ENCODE assay signal across 8 mouse cellular contexts in genomic region chr9:123530158-123530475, GRCm38 (mm10). TPM values are rescaled to one million over a fixed set of nuclear protein-coding genes. Genes with fewer than 3 reads are reported as not detected.
DNase-seq lines count a peak whose midpoint lies in the region; ATAC-seq and TF ChIP-seq lines count a peak whose summit lies in the region.

No protein-coding gene starts in this region.

- peak overlapping the region; percentile 92 for H3K9ac ChIP-seq in forebrain, embryonic 15.5 days (replicated peaks)

- CTCF ChIA-PET in Patski (lab: Charles Lee) = interaction anchor here (1.3 to 8.6 kb wide), 3 partner anchors 10 to 49 kb away, joined by 3 to 54 read pairs (median 5); no protein-coding TSS in a partner anchor

- POLR2A ChIA-PET in Patski (lab: Charles Lee) = interaction anchor here (0.6 to 1.6 kb wide), 5 partner anchors 11 to 342 kb away, joined by 3 to 4 read pairs (median 3); no protein-coding TSS in a partner anchor

- no peaks in the 10 kb centered on the region for H3K36me3 ChIP-seq in forebrain, embryonic 15.5 days
- H3K36me3 ChIP-seq in midbrain, embryonic 10.5 days = no peaks in the 10 kb centered on the region

- peak overlapping the region; percentile 94 for H3K27ac ChIP-seq in forebrain, embryonic 15.5 days (replicated peaks)
- H3K27ac ChIP-seq in midbrain, embryonic 10.5 days (replicated peaks) = peak overlapping the region; percentile 91

- peaks cover 31% of the 10 kb centered on the region for H3K4me1 ChIP-seq in forebrain, embryonic 15.5 days
- peaks cover 27% of the 10 kb centered on the region for H3K4me1 ChIP-seq in midbrain, embryonic 10.5 days

- peak overlapping the region; percentile 56 for H3K4me2 ChIP-seq in forebrain, embryonic 15.5 days (replicated peaks)

- H3K9me3 ChIP-seq in forebrain, embryonic 15.5 days = no peaks in the 10 kb centered on the region
- no peaks in the 10 kb centered on the region for H3K9me3 ChIP-seq in midbrain, embryonic 10.5 days (replicated peaks)

- ATAC-seq in Patski = peak; percentile 6
- no peak for ATAC-seq in forebrain, embryonic 15.5 days (replicated peaks)

- H3K4me3 ChIP-seq in forebrain, embryonic 15.5 days = peak overlapping the region; percentile 93
- H3K4me3 ChIP-seq in midbrain, embryonic 10.5 days = peak overlapping the region; percentile 83

- no peak for TF ChIP-seq CTCF in Patski (IDR thresholded peaks at IDR 0.05)

- H3K27me3 ChIP-seq in Patski = no peaks in the 10 kb centered on the region
- H3K27me3 ChIP-seq in forebrain, embryonic 15.5 days = no peaks in the 10 kb centered on the region
- H3K27me3 ChIP-seq in midbrain, embryonic 10.5 days (ENCODE audit: low read depth, poor library complexity, severe bottlenecking) = no peaks in the 10 kb centered on the region

- under 1% methylated on average over 13 of the region's 13 CpGs for WGBS in forebrain, embryonic 15.5 days
- 0% methylated on average over 13 of the region's 13 CpGs for WGBS in midbrain, embryonic 10.5 days

- in situ Hi-C loops in Patski (cut with MboI; ENCODE audit: low pct_unique_long_range_greater_than_20kb) = no loop called here

- peak; percentile 44 for DNase-seq in kidney, adult 9 months
- DNase-seq in kidney, postnatal 36 days = no peak
- no peak for DNase-seq in Patski (ENCODE audit: low read depth, low spot score)
- no peak for DNase-seq in midbrain, embryonic 10.5 days (ENCODE audit: low spot score)
- no peak for DNase-seq in thymus, postnatal 4 days
- no peak for DNase-seq in right cerebral cortex, adult 2 months (ENCODE audit: low spot score in 2 of 2)
- DNase-seq in cerebellum, postnatal 25 days = no peak

RNA-seq across cellular contexts. Expression of gene Sacm1l, which starts 0.6 kb away (rescaled TPM):
- 65.2 TPM for polyA plus RNA-seq in Patski (2021)
- polyA plus RNA-seq in forebrain, embryonic 15.5 days (2015; fragmentation: Nextera tagmentation; extraction: Ambion mirVana) = 48.5 and 51.8 TPM in 2 replicates
- polyA plus RNA-seq in midbrain, embryonic 10.5 days (2016; fragmentation: Nextera tagmentation; extraction: Ambion mirVana) = 44.0 and 47.1 TPM in 2 replicates

RNA-seq across cellular contexts. Expression of gene Limd1, which starts 51.6 kb away (rescaled TPM):
- 51.9 TPM for polyA plus RNA-seq in Patski (2021)
- polyA plus RNA-seq in forebrain, embryonic 15.5 days (2015; fragmentation: Nextera tagmentation; extraction: Ambion mirVana) = 18.0 and 19.8 TPM in 2 replicates
- polyA plus RNA-seq in midbrain, embryonic 10.5 days (2016; fragmentation: Nextera tagmentation; extraction: Ambion mirVana) = 50.1 and 51.6 TPM in 2 replicates
